9 mouse cellular contexts compared by ENCODE assay signal in the genomic region with DNA sequence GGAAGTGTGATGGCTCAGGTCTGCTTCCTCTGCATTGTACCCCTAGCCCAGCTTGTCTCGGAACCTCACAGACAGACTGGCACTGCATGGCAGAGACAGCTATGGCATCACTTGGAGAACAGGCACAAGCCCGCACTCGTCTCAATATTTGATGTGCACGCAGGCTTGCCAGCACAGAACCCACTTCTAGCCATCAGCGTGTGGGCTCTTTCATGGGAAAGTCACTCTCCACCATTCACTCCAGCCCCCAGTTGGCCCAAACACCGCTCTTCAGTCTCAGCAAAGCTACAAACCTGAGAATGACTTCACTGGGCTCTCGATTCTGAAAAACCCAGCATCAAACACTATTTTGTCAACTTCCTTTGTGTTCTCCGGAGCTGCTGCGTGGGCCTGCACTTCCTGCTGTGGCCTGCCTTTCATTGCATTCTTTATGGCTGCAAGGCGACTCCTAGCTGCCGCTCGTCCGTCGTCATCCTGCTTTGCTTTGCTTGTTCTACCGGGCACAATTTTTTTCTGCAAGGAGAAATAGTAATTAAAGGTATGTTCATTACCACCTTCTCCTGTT. TPM values are rescaled to one million over a fixed set of nuclear protein-coding genes. Genes with fewer than 3 reads are reported as not detected.
A peak's percentile ranks its signal among the peaks of the same experiment; 100 is the strongest.
DNase-seq lines count a peak whose midpoint lies in the region; TF ChIP-seq lines count a peak whose summit lies in the region.
"Had no signal": no experiment of that assay in that cellular context is flagged by ENCODE, and none has a peak within 500 bp of the region (broad histone marks: within the 10 kb centered on the region; RNA-seq: fewer than 3 reads in every experiment).

No protein-coding gene starts in this region.

- H3K4me3 ChIP-seq in bone marrow, adult 2 months (replicated peaks; ENCODE audit: control insufficient read depth, low read depth, low read length), result no peak overlapping the region
- no peak overlapping the region for H3K4me3 ChIP-seq in small intestine, adult 2 months (ENCODE audit: low read depth, low read length)

- H3K27ac ChIP-seq in bone marrow, adult 2 months (ENCODE audit: control insufficient read depth, insufficient read depth, low read depth, low read length, poor library complexity), result peak overlapping the region; percentile 5; the same call in 1 of the 2 replicates
- H3K27ac ChIP-seq in small intestine, adult 2 months (ENCODE audit: insufficient read depth, low read depth, low read length), result peak overlapping the region; percentile 36

- intact Hi-C loops in heart, postnatal 10 days (cut with DNase I), result loop anchor here (1.0 to 5.0 kb wide), 2 partner anchors 60 to 118 kb away; a partner anchor contains a TSS
- intact Hi-C loops in heart, postnatal 14 days (cut with DNase I), result loop anchor here (1.0 to 10.0 kb wide), 3 partner anchors 60 to 311 kb away; a partner anchor contains a TSS

- no peak for TF ChIP-seq CTCF in bone marrow, adult 2 months (IDR thresholded peaks at IDR 0.05; ENCODE audit: control insufficient read depth, insufficient read depth, low read length)
- TF ChIP-seq CTCF in small intestine, adult 2 months (IDR thresholded peaks at IDR 0.05; ENCODE audit: extremely low read depth, insufficient read length, insufficient replicate concordance, low read depth, low read length), result no peak

- TF ChIP-seq POLR2A in bone marrow, adult 2 months (IDR thresholded peaks at IDR 0.05; ENCODE audit: borderline replicate concordance, control insufficient read depth, low read depth, low read length), result no peak
- TF ChIP-seq POLR2A in small intestine, adult 2 months (IDR thresholded peaks at IDR 0.05; ENCODE audit: low read depth, low read length), result no peak

- peaks cover 6% of the 10 kb centered on the region; the same call in 1 of the 2 replicates for H3K4me1 ChIP-seq in bone marrow, adult 2 months (ENCODE audit: control insufficient read depth, insufficient read depth, low read length)
- H3K4me1 ChIP-seq in small intestine, adult 2 months (ENCODE audit: control insufficient read depth, insufficient read depth, insufficient read length, low read length), result no peaks in the 10 kb centered on the region

- H3K36me3 ChIP-seq in small intestine, adult 2 months (ENCODE audit: control insufficient read depth, insufficient read depth, low read length), result peaks cover 12% of the 10 kb centered on the region; the same call in 1 of the 2 replicates

- WGBS in bone marrow, adult 2 months, result 72% methylated on average over 15 of the region's 15 CpGs
- 89% methylated on average over 15 of the region's 15 CpGs for WGBS in small intestine, adult 2 months

- H3K27me3 ChIP-seq in small intestine, adult 2 months (ENCODE audit: control insufficient read depth, insufficient read depth, low read length), result no peaks in the 10 kb centered on the region

- peak; percentile 8 to 19 for DNase-seq in heart, postnatal 10 days
- DNase-seq in heart, postnatal 14 days, result no peak
- DNase-seq in B cell, adult 2 months, result peak; percentile 44 to 49
- DNase-seq in yolk sac, embryonic 10.5 days (ENCODE audit: low spot score), result no peak
- no peak for DNase-seq in cerebellum, postnatal 14 days
- no peak for DNase-seq in embryo, embryonic 11 days
- DNase-seq: kidney, adult 11 months had no signal

RNA-seq across cellular contexts. Expression of a gene that starts 22.7 kb away (rescaled TPM):
- 10 to 100 TPM in 1 of 2 experiments, 1 to 10 TPM in 1; 8.3 to 10.7 TPM for total RNA-seq in heart, postnatal 10 days (2021)
- 1 to 10 TPM; 2.4 to 6.8 TPM for total RNA-seq in heart, postnatal 14 days (2021)
- 45.7 and 76.7 TPM in 2 replicates for polyA plus RNA-seq in bone marrow, adult 2 months (2011; ENCODE audit: insufficient read depth, insufficient read length, low replicate concordance, missing spikeins)
- polyA plus RNA-seq in small intestine, adult 2 months (2012; rRNA removed), result 0.42 and 2.5 TPM in 2 replicates

RNA-seq across cellular contexts. Expression of a gene that starts 28.0 kb away (rescaled TPM):
- total RNA-seq in heart, postnatal 10 days (2021), result 1 to 10 TPM; 3.1 to 4.6 TPM
- total RNA-seq in heart, postnatal 14 days (2021), result 1 to 10 TPM; 4.8 to 5.8 TPM
- 66.3 and 147 TPM in 2 replicates for polyA plus RNA-seq in bone marrow, adult 2 months (2011; ENCODE audit: insufficient read depth, insufficient read length, low replicate concordance, missing spikeins)
- 379 and 1,527 TPM in 2 replicates for polyA plus RNA-seq in small intestine, adult 2 months (2012; rRNA removed)

RNA-seq across cellular contexts. Expression of a gene that starts 54.7 kb away (rescaled TPM):
- total RNA-seq in heart, postnatal 10 days (2021), result 10 to 100 TPM; 18.6 to 20.7 TPM
- 10 to 100 TPM; 15.1 to 16.2 TPM for total RNA-seq in heart, postnatal 14 days (2021)
- 19.1 and 21.1 TPM in 2 replicates for polyA plus RNA-seq in bone marrow, adult 2 months (2011; ENCODE audit: insufficient read depth, insufficient read length, low replicate concordance, missing spikeins)
- 11.7 and 33.1 TPM in 2 replicates for polyA plus RNA-seq in small intestine, adult 2 months (2012; rRNA removed)

Comparison
In these comparisons a context has a peak if more than half of its experiments do, and no peak if none do; other contexts are left out.
1. DNase-seq: peak in heart, postnatal 10 days (2 of 2) and B cell, adult 2 months (2 of 2); none in heart, postnatal 14 days (0 of 2), yolk sac, embryonic 10.5 days (single experiment), cerebellum, postnatal 14 days (0 of 2) and embryo, embryonic 11 days (single experiment).